Mouse (Mus musculus) liver, adult 2 months (tissue): ENCODE measurements around the gene Ndufa13. TPM values are rescaled to one million over a fixed set of nuclear protein-coding genes. Genes with fewer than 3 reads are reported as not detected.

Source experiments
- DNase-seq: peaks from one replicate; pipeline ENCODE4 v3.0.0-alpha.2; 2011; ENCODE audit warnings: low read depth, low spot score; ENCODE audit errors: extremely low read depth
- H3K27ac ChIP-seq: fragments of 200-500 bp; replicated peaks from 2 replicates; pipeline ENCODE4 v1.5.1; 2012; ENCODE audit warnings: low read depth, mild to moderate bottlenecking, control low read depth, inconsistent platforms, low read length; ENCODE audit not compliant: insufficient read depth
- H3K27me3 ChIP-seq: fragments of 200-500 bp; 2 replicates; pipeline ENCODE4 v1.6.1; 2012; ENCODE audit warnings: mild to moderate bottlenecking, moderate library complexity, low read length, inconsistent platforms; ENCODE audit not compliant: control insufficient read depth, insufficient read depth
- H3K36me3 ChIP-seq: fragments of 200-500 bp; 2 replicates; pipeline ENCODE4 v1.6.1; 2012; ENCODE audit warnings: low read length, inconsistent platforms; ENCODE audit not compliant: control insufficient read depth, insufficient read depth
- H3K4me1 ChIP-seq: fragments of 200-500 bp; 2 replicates; pipeline ENCODE4 v1.6.1; 2011; ENCODE audit warnings: low read length; ENCODE audit not compliant: control insufficient read depth, insufficient read depth
- H3K4me3 ChIP-seq: fragments of 200-500 bp; 2 replicates; pipeline ENCODE4 v1.5.1; 2011; ENCODE audit warnings: low read depth, mild to moderate bottlenecking, control low read depth, low read length, moderate library complexity; ENCODE audit not compliant: insufficient read depth
- H3K79me2 ChIP-seq: fragments of 200-500 bp; 2 replicates; pipeline ENCODE4 v1.6.1; 2012; ENCODE audit warnings: inconsistent platforms, mild to moderate bottlenecking, low read length, moderate library complexity; ENCODE audit not compliant: control insufficient read depth, insufficient read depth
- H3K9ac ChIP-seq: fragments of 200-500 bp; 2 replicates; pipeline ENCODE4 v1.6.1; 2012; ENCODE audit warnings: low read depth, mild to moderate bottlenecking, control low read depth, inconsistent platforms, low read length
- CTCF ChIP-seq: fragments of 200-500 bp; IDR thresholded peaks from 2 replicates; pipeline ENCODE4 v1.5.1; 2011; ENCODE audit warnings: low read depth, low read length, control low read depth
- POLR2A ChIP-seq: fragments of 200-500 bp; IDR thresholded peaks from 2 replicates; pipeline ENCODE4 v1.6.1; 2011; ENCODE audit warnings: low read length, control low read depth; ENCODE audit not compliant: insufficient read depth; ENCODE audit errors: extremely low read depth
- WGBS: fragments of 180-500 bp; shearing (Covaris S2); methylation state at CpG from one replicate; pipeline ENCODE4 v1.1.7; 2018; 5-methylcytosine and 5-hydroxymethylcytosine counted together
- polyA plus RNA-seq: library from polyadenylated mRNA; depleted of rRNA; stranded (reverse); fragments of >200 nt; gene quantifications from 2 replicates; pipeline ENCODE4 v1.2.3, GENCODE M21; 2012
- total RNA-seq: library from RNA; depleted of rRNA; stranded (reverse); fragments of >200 nt; gene quantifications from 2 replicates; pipeline ENCODE4 v1.2.3, GENCODE M21; 2014

The Ndufa13 gene
- total and polyA plus RNA-seq, 2 experiments: 141 to 221 TPM

DNA sequence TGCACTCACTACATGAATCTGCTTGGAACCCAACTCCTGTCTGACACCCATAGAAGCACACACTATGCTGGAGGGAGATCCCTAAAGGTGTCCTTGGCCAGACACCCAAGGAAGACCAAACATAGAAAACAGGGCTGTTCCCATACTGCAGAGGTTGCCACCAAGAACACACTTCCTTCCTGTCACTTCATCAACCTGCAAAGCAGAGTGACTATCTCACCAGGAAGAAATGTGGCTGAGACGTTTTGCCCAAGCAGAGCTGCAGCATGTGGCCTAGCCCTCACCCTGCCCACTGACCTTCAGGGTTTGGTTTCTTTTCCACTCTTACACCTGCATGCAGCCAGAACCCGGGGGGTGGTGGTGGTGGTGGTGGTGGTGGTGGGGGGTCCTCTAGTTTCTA, 31.5 kb upstream of the Ndufa13 start:
- H3K27me3 ChIP-seq: no peaks in the 10 kb centered on the region
- WGBS: 63% methylated on average over 2 of the region's 2 CpGs
- no peak overlapping the region for H3K9ac ChIP-seq
- H3K27ac ChIP-seq: no peak overlapping the region
- H3K4me1 ChIP-seq: peaks cover 7% of the 10 kb centered on the region
- DNase-seq: no peak
- peaks cover 24% of the 10 kb centered on the region; the same call in 1 of the 2 replicates for H3K79me2 ChIP-seq
- peaks cover 7% of the 10 kb centered on the region for H3K36me3 ChIP-seq
- TF ChIP-seq CTCF (no peak), POLR2A (no peak)
- no peak overlapping the region for H3K4me3 ChIP-seq

DNA sequence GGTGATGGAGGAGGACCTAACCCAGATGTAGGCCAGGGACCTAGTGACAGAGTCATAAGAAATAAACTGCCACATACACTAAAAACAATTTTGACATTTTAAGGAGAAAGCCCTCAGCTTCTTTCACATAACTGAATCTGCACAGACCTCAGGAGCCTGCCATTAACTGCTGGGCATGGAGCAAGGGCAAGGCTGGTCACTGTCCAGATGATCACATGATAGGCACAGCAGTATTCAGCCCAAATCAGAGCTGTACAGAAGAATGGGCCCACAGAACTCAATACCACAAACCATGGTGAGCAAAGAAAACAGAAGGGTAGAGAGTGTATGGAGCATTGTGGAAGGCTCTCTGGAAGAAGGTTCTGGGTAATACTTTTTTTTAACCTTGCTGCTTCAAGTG, 24.5 kb upstream of the Ndufa13 start:
- peaks cover 40% of the 10 kb centered on the region; the same call in 1 of the 2 replicates for H3K79me2 ChIP-seq
- H3K27ac ChIP-seq: no peak overlapping the region
- TF ChIP-seq CTCF (no peak), POLR2A (no peak)
- no peak overlapping the region for H3K9ac ChIP-seq
- H3K4me1 ChIP-seq: peaks cover 4% of the 10 kb centered on the region
- no peaks in the 10 kb centered on the region for H3K27me3 ChIP-seq
- peaks cover 7% of the 10 kb centered on the region for H3K36me3 ChIP-seq
- no peak overlapping the region for H3K4me3 ChIP-seq
- no peak for DNase-seq

- peaks cover 2% of the 10 kb centered on the region for H3K36me3 ChIP-seq
- no peak overlapping the region for H3K4me3 ChIP-seq
- peaks cover 22% of the 10 kb centered on the region for H3K4me1 ChIP-seq
- no peak for DNase-seq
- no peak overlapping the region for H3K9ac ChIP-seq
- no peak for TF ChIP-seq POLR2A
- no peak for TF ChIP-seq CTCF
- 85% methylated on average over 1 of the region's 1 CpGs for WGBS
- no peaks in the 10 kb centered on the region for H3K27me3 ChIP-seq
- H3K27ac ChIP-seq: no peak overlapping the region
- peaks cover 37% of the 10 kb centered on the region for H3K79me2 ChIP-seq
Measured at GRCm38 (mm10) chr8:69923986-69924385, 21.6 kb upstream of the Ndufa13 start.

- WGBS: 19% methylated on average over 2 of the region's 2 CpGs
- peak overlapping the region; percentile 78 for H3K27ac ChIP-seq
- TF ChIP-seq POLR2A (no peak), CTCF (no peak)
Measured at GRCm38 (mm10) chr8:69921141-69921540, 18.8 kb upstream of the Ndufa13 start.

DNA sequence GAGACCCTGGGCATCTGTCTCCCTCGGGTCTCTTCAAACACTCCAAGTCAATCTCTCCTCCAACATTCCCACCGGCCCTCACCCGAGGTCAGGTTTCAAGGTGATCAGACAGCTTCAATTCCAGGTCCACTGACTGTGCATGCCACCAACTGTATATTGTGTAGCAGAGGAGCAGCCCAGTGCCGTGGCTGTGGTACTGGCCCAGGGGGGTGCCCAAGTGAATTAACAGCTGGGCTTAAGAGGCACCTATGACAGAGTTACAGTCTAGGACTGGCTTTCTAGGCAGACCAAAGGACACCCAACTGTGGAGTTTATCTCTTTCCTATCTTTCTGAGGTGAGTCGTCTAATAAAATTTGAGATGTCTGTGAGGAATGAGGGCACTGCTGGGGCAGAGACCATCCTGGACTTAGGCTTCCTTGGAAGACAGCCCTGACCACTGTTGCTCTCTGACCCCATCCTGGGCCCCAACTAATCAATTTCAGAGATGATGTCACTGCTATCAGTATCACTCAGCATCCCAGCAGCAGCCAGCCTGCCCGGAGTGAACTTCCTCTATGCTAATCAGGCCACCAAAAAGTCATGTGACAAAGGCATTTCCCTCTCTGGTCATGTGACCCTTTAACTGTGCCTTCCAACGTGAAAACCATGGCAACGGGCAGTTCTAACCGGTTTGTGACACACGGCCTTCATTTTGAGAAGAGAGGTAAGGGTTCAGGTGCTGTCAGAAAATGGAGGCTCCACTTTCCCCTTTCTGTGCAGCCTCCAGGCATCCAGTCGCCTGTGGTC, 17.7 kb upstream of the Ndufa13 start:
- H3K79me2 ChIP-seq: peaks cover 19% of the 10 kb centered on the region
- no peaks in the 10 kb centered on the region for H3K27me3 ChIP-seq
- H3K27ac ChIP-seq: peak overlapping the region; percentile 78
- peak; percentile 96 for DNase-seq
- H3K4me3 ChIP-seq: no peak overlapping the region
- no peaks in the 10 kb centered on the region; the same call in 1 of the 2 replicates for H3K36me3 ChIP-seq
- TF ChIP-seq POLR2A (no peak), CTCF (no peak)
- 16% methylated on average over 11 of the region's 11 CpGs for WGBS
- H3K4me1 ChIP-seq: peaks cover 22% of the 10 kb centered on the region
- H3K9ac ChIP-seq: peak overlapping the region; percentile 44; the same call in 1 of the 2 replicates

More at GRCm38 (mm10) chr8:69921141-69921540, 18.8 kb upstream of the Ndufa13 start:
- Histone ChIP-seq H3K36me3 (no peaks in the 10 kb centered on the region), H3K79me2 (peaks cover 19% of the 10 kb centered on the region), H3K9ac (no peak overlapping the region), H3K27me3 (no peaks in the 10 kb centered on the region), H3K4me1 (peaks cover 22% of the 10 kb centered on the region), H3K4me3 (no peak overlapping the region)
- peak; percentile 94 for DNase-seq

DNA sequence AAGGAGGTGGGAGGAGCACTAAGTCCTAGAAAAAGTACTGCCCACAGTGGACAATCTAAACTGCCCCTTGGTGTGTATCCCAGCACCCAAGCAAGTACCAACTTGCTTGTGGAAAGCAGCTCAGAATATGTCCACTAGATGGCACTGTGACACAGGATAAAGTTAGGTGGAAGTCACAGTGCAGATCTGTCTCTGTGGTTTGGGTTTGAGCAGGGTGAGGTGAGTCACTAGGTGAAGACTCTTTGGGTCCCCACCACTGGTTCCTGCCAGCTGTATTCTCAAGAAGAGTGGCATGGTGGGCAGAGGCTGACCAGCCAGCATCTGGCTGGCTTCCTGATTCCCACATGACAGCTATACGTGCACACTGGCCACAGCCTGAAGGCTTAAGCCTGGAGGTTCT, 16.7 kb upstream of the Ndufa13 start:
- H3K4me1 ChIP-seq: peaks cover 22% of the 10 kb centered on the region
- H3K27me3 ChIP-seq: no peaks in the 10 kb centered on the region
- no peak overlapping the region for H3K4me3 ChIP-seq
- peaks cover 2% of the 10 kb centered on the region; the same call in 1 of the 2 replicates for H3K36me3 ChIP-seq
- H3K27ac ChIP-seq: no peak overlapping the region; the same call in 1 of the 2 replicates
- H3K79me2 ChIP-seq: peaks cover 19% of the 10 kb centered on the region
- peak; percentile 82 for DNase-seq
- peak; percentile 53 for TF ChIP-seq CTCF
- no peak for TF ChIP-seq POLR2A
- H3K9ac ChIP-seq: no peak overlapping the region
- 48% methylated on average over 1 of the region's 1 CpGs for WGBS
